In the genomic region with DNA sequence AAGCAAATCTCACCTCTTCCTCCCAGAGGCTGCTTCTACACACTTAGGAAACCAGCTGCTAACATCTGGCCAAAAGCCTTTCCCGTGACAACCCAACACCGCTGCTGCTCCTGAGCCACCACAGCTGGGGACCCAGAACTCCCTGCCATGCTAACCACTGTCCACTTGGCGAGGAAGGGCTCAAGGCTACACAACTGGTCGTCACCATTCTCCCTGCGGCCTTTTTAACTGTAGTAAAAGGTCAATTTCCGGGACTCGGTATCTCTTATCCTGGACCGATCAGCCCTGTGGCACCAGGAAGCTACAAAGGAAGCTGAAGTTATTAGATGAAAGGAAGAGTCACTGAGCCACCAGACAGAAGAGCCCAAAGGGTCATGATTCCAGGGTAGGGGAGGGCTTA, we compare ENCODE assay signal across 10 mouse cellular contexts. TPM values are rescaled to one million over a fixed set of nuclear protein-coding genes. Genes with fewer than 3 reads are reported as not detected.
A peak's percentile ranks its signal among the peaks of the same experiment; 100 is the strongest.
DNase-seq lines count a peak whose midpoint lies in the region; ATAC-seq lines count a peak whose summit lies in the region.
"Had no signal": no experiment of that assay in that cellular context is flagged by ENCODE, and none has a peak within 500 bp of the region (broad histone marks: within the 10 kb centered on the region; RNA-seq: fewer than 3 reads in every experiment).

No protein-coding gene starts in this region.

- ATAC-seq in kidney, embryonic 14.5 days (ENCODE audit: low FRiP score, low TSS enrichment), result no peak
- ATAC-seq in heart, embryonic 15.5 days (replicated peaks; ENCODE audit: insufficient number of reproducible peaks, insufficient read depth, low FRiP score, low read depth), result no peak

- H3K4me2 ChIP-seq in kidney, embryonic 14.5 days (replicated peaks; ENCODE audit: low read depth, low read length), result no peak overlapping the region
- no peak overlapping the region for H3K4me2 ChIP-seq in heart, embryonic 15.5 days
- H3K4me2 ChIP-seq: neural tube, embryonic 15.5 days had no signal

- H3K9me3 ChIP-seq in kidney, embryonic 14.5 days (ENCODE audit: control insufficient read depth, low read length), result no peaks in the 10 kb centered on the region
- no peaks in the 10 kb centered on the region for H3K9me3 ChIP-seq in heart, embryonic 10.5 days
- no peaks in the 10 kb centered on the region for H3K9me3 ChIP-seq in heart, embryonic 15.5 days (replicated peaks)
- H3K9me3 ChIP-seq: G1E; neural tube, embryonic 15.5 days had no signal

- no peaks in the 10 kb centered on the region for H3K27me3 ChIP-seq in kidney, embryonic 14.5 days (ENCODE audit: control insufficient read depth, insufficient read depth, low read length)
- no peaks in the 10 kb centered on the region for H3K27me3 ChIP-seq in heart, embryonic 10.5 days (ENCODE audit: insufficient read depth, poor library complexity, severe bottlenecking)
- no peaks in the 10 kb centered on the region for H3K27me3 ChIP-seq in heart, embryonic 15.5 days
- H3K27me3 ChIP-seq: neural tube, embryonic 15.5 days had no signal

- peak overlapping the region; percentile 59; the same call in 1 of the 2 replicates for H3K27ac ChIP-seq in kidney, embryonic 14.5 days (ENCODE audit: low read depth, low read length)
- H3K27ac ChIP-seq in heart, embryonic 10.5 days, result peak overlapping the region; percentile 75
- H3K27ac ChIP-seq in heart, embryonic 15.5 days, result peak overlapping the region; percentile 37; the same call in 1 of the 2 replicates
- H3K27ac ChIP-seq: neural tube, embryonic 15.5 days had no signal

- no peaks in the 10 kb centered on the region for H3K36me3 ChIP-seq in kidney, embryonic 14.5 days (ENCODE audit: control insufficient read depth, insufficient read depth, low read length)
- no peaks in the 10 kb centered on the region for H3K36me3 ChIP-seq in heart, embryonic 10.5 days
- no peaks in the 10 kb centered on the region for H3K36me3 ChIP-seq in heart, embryonic 15.5 days
- H3K36me3 ChIP-seq: neural tube, embryonic 15.5 days had no signal

- 42% methylated on average over 8 of the region's 8 CpGs for WGBS in kidney, embryonic 14.5 days
- WGBS in heart, embryonic 10.5 days, result 61% methylated on average over 8 of the region's 8 CpGs
- 56% methylated on average over 8 of the region's 8 CpGs for WGBS in heart, embryonic 15.5 days

- no peak overlapping the region for H3K9ac ChIP-seq in kidney, embryonic 14.5 days (ENCODE audit: low read depth, low read length)
- no peak overlapping the region for H3K9ac ChIP-seq in heart, embryonic 15.5 days
- H3K9ac ChIP-seq: neural tube, embryonic 15.5 days had no signal

- DNase-seq in kidney, adult 8-10 months, result no peak
- DNase-seq in heart, embryonic 10.5 days (ENCODE audit: low spot score), result no peak
- peak; percentile 60 for DNase-seq in lung, postnatal 10 days
- no peak for DNase-seq in urinary bladder, postnatal 36 days (ENCODE audit: low spot score in 2 of 2)
- DNase-seq in cerebellum, postnatal 25 days, result no peak
- DNase-seq: cerebellum, postnatal 36 days had no signal

- H3K4me3 ChIP-seq in kidney, embryonic 14.5 days (ENCODE audit: low read length), result no peak overlapping the region
- no peak overlapping the region for H3K4me3 ChIP-seq in heart, embryonic 10.5 days
- H3K4me3 ChIP-seq in heart, embryonic 15.5 days, result no peak overlapping the region
- H3K4me3 ChIP-seq: neural tube, embryonic 15.5 days had no signal

- peaks cover 23% of the 10 kb centered on the region for H3K4me1 ChIP-seq in kidney, embryonic 14.5 days (ENCODE audit: control insufficient read depth, insufficient read depth, low read length)
- peaks cover 86% of the 10 kb centered on the region for H3K4me1 ChIP-seq in heart, embryonic 10.5 days
- H3K4me1 ChIP-seq in heart, embryonic 15.5 days (replicated peaks), result peaks cover 84% of the 10 kb centered on the region

RNA-seq across cellular contexts. Expression of a gene that starts 22.8 kb away (rescaled TPM):
- polyA plus RNA-seq in kidney, embryonic 14.5 days (2014; fragmentation: Nextera tagmentation; extraction: Ambion mirVana), result 39.3 and 49.5 TPM in 2 replicates
- polyA plus RNA-seq in heart, embryonic 10.5 days (2016; fragmentation: Nextera tagmentation; extraction: Ambion mirVana), result 71.2 and 98.1 TPM in 2 replicates
- 103 and 126 TPM in 2 replicates for polyA plus RNA-seq in heart, embryonic 15.5 days (2015; fragmentation: Nextera tagmentation; extraction: Ambion mirVana)
